8 mouse cellular contexts compared by ENCODE assay signal in the genomic region with DNA sequence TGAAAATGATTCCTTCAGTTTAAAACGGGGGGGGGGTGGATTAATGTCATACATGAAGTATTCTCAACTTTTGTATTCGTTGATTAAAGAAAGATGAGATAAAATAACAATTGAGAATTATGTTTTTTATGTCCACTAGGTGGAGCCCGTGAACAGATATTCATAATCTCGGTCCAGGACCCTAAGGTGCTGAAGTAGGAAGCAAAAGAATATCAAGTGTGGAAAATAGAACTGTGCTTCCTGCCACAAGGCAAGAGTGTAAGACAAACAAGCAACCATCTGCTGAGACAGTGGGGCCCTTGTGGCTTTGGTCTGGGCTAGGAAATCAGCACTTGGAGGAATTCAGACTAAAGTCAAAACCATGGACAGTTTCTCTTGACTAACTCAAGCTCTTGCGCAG. TPM values are rescaled to one million over a fixed set of nuclear protein-coding genes. Genes with fewer than 3 reads are reported as not detected.
DNase-seq lines count a peak whose midpoint lies in the region; ATAC-seq and TF ChIP-seq lines count a peak whose summit lies in the region.
"Had no signal": no experiment of that assay in that cellular context is flagged by ENCODE, and none has a peak within 500 bp of the region (broad histone marks: within the 10 kb centered on the region; RNA-seq: fewer than 3 reads in every experiment).

No protein-coding gene starts in this region.

- no peak for TF ChIP-seq EP300 in CH12.LX (IDR thresholded peaks at IDR 0.05; ENCODE audit: low read length)

- WGBS in kidney, adult 2 months = 25% methylated on average over 5 of the region's 5 CpGs

- no peaks in the 10 kb centered on the region for H3K36me3 ChIP-seq in kidney, adult 2 months (ENCODE audit: control insufficient read depth, insufficient read depth, low read length)
- H3K36me3 ChIP-seq in CH12.LX (replicated peaks in 1 of 2; ENCODE audit: control insufficient read depth in 1 of 2, insufficient read depth in 1 of 2, low read length in 1 of 2) = no peaks in the 10 kb centered on the region

- no peaks in the 10 kb centered on the region for H3K27me3 ChIP-seq in kidney, adult 2 months (replicated peaks; ENCODE audit: control insufficient read depth, insufficient read depth, low read length)
- peaks cover 35% of the 10 kb centered on the region for H3K27me3 ChIP-seq in CH12.LX (replicated peaks)

- peak; percentile 12; the same call in 1 of the 2 replicates for TF ChIP-seq CTCF in kidney, adult 2 months (conservative IDR thresholded peaks at IDR 0.05; ENCODE audit: insufficient read depth, insufficient read length, low read depth, low read length)
- peak; percentile 28 to 72; a peak in 2 of 4 replicates for TF ChIP-seq CTCF in CH12.LX (conservative IDR thresholded peaks at IDR 0.05 in 1 of 2, IDR thresholded peaks at IDR 0.05 in 1 of 2; ENCODE audit: low read depth in 2 of 2, low read length in 2 of 2)

- no peaks in the 10 kb centered on the region for H3K79me2 ChIP-seq in CH12.LX (replicated peaks; ENCODE audit: control insufficient read depth, extremely low read depth, insufficient read depth, poor library complexity, severe bottlenecking)

- no peak overlapping the region for H3K27ac ChIP-seq in kidney, adult 2 months (ENCODE audit: insufficient read depth, low read depth, low read length)
- no peak overlapping the region for H3K27ac ChIP-seq in CH12.LX (ENCODE audit: insufficient read depth, low read depth)

- H3K9me3 ChIP-seq in CH12.LX (replicated peaks; ENCODE audit: low read length) = no peaks in the 10 kb centered on the region

- in situ Hi-C loops in CH12.LX (cut with MboI; ENCODE audit: low pct_ligation_motif_present, low pct_unique_long_range_greater_than_20kb, low sequenced_read_pairs) = no loop called here

- dilution Hi-C loops in CH12.LX (cut with MboI; ENCODE audit: extremely low pct_ligation_motif_present, extremely low pct_unique_long_range_greater_than_20kb, low sequenced_read_pairs) = no loop called here

- no peak overlapping the region for H3K9ac ChIP-seq in CH12.LX (ENCODE audit: insufficient read depth, low read depth)

- TF ChIP-seq POLR2A in kidney, adult 2 months (IDR thresholded peaks at IDR 0.05; ENCODE audit: low read depth, low read length) = no peak
- no peak for TF ChIP-seq POLR2A in CH12.LX (IDR thresholded peaks at IDR 0.05; ENCODE audit: low read depth, low read length)

- ATAC-seq in inflammation-experienced regulatory T-cells, adult 6 months = no peak

- H3K4me3 ChIP-seq in kidney, adult 2 months (ENCODE audit: insufficient read depth, low read depth, low read length) = no peak overlapping the region
- H3K4me3 ChIP-seq in CH12.LX (replicated peaks in 1 of 3; ENCODE audit: low read depth in 2 of 3, low read length in 2 of 3, poor library complexity in 1 of 3) = no peak overlapping the region

- peak; percentile 36 for DNase-seq in kidney, adult 2 months
- DNase-seq in kidney, postnatal 25 days = no peak
- DNase-seq in 416B (ENCODE audit: low read depth) = peak; percentile 87
- peak; percentile 34 for DNase-seq in CH12.LX (ENCODE audit: extremely low read depth)
- peak; percentile 5 for DNase-seq in embryo, embryonic 9.5 days (ENCODE audit: extremely low spot score)
- peak; percentile 4 for DNase-seq in thymus, postnatal 25 days

- TF ChIP-seq RAD21 in CH12.LX (IDR thresholded peaks at IDR 0.05; ENCODE audit: low read depth, low read length) = peak; percentile 74

- H3K4me2 ChIP-seq in CH12.LX (ENCODE audit: insufficient read depth, low read depth, poor library complexity, severe bottlenecking) = no peak overlapping the region

- no peaks in the 10 kb centered on the region for H3K4me1 ChIP-seq in kidney, adult 2 months (ENCODE audit: control insufficient read depth, insufficient read depth, low read length)
- H3K4me1 ChIP-seq in CH12.LX (ENCODE audit: control insufficient read depth in 1 of 2, insufficient read depth in 2 of 2) = peaks cover 0 to 3% of the 10 kb centered on the region in 2 experiments; a peak in 2 of 4 replicates

TF ChIP-seq in CH12.LX, 34 proteins besides CTCF, POLR2A, EP300 and RAD21:
- TF ChIP-seq ELF1 (IDR thresholded peaks at IDR 0.05; ENCODE audit: low read depth, low read length) (no peak), SMC3 (IDR thresholded peaks at IDR 0.05; ENCODE audit: low read depth, low read length) (peak; percentile 65)

RNA-seq across cellular contexts. Expression of gene Kap, which starts 50.9 kb away (rescaled TPM):
- 6,577 and 7,570 TPM in 2 replicates for polyA plus RNA-seq in kidney, adult 2 months (2012; rRNA removed)
- total RNA-seq in CH12.LX (2012; rRNA removed) (not detected in 2 replicates), CH12.LX (2014; rRNA removed) (not detected in 2 replicates)
- polyA plus RNA-seq in CH12.LX (2012; ENCODE audit: insufficient read length, low read depth) = not detected in 2 replicates
- not detected for polyA plus RNA-seq in inflammation-experienced regulatory T-cells, adult 6 months (2017; shearing (Covaris generic))
- total RNA-seq: heart, adult 18-20 months had no signal

Comparison
In these comparisons a context has a peak if more than half of its experiments do, and no peak if none do; other contexts are left out.
1. DNase-seq: peak in kidney, adult 2 months (single experiment), 416B (single experiment), CH12.LX (single experiment), embryo, embryonic 9.5 days (single experiment) and thymus, postnatal 25 days (single experiment); none in kidney, postnatal 25 days (0 of 2).
2. RNA of gene Kap, which starts 50.9 kb away (polyA plus RNA-seq): 6,577 to 7,570 TPM in kidney, adult 2 months; not detected in CH12.LX and not detected in inflammation-experienced regulatory T-cells, adult 6 months; every median in the first group is over 1,000 times any median in the second.